Mouse (Mus musculus): ENCODE measurements around the gene Cela2a. TPM values are rescaled to one million over a fixed set of nuclear protein-coding genes. Genes with fewer than 3 reads are reported as not detected.
"Not testable (repeated sequence)": the region's sequence is repeated elsewhere in the genome, so short reads cannot be mapped to it uniquely, and the experiment has no call there.

Cela2a gene
- polyA plus RNA-seq, 1 experiment from 2014 or later: not detected

- no peaks in the 10 kb centered on the region for H3K9me3 ChIP-seq
- H3K9ac ChIP-seq: no peak overlapping the region
- ATAC-seq (ENCODE audit: low FRiP score, low read depth): no peak
- no peak overlapping the region for H3K27ac ChIP-seq
- peaks cover 85% of the 10 kb centered on the region for H3K36me3 ChIP-seq
- H3K4me1 ChIP-seq: no peaks in the 10 kb centered on the region
- H3K27me3 ChIP-seq (replicated peaks): no peaks in the 10 kb centered on the region
- no peak overlapping the region for H3K4me2 ChIP-seq (replicated peaks)
- WGBS: 91% methylated on average over 8 of the region's 8 CpGs
- no peak overlapping the region for H3K4me3 ChIP-seq
These were observed 46.1 kb downstream of the Cela2a start for GRCm38 (mm10) chr4:141779828-141780227.

DNA sequence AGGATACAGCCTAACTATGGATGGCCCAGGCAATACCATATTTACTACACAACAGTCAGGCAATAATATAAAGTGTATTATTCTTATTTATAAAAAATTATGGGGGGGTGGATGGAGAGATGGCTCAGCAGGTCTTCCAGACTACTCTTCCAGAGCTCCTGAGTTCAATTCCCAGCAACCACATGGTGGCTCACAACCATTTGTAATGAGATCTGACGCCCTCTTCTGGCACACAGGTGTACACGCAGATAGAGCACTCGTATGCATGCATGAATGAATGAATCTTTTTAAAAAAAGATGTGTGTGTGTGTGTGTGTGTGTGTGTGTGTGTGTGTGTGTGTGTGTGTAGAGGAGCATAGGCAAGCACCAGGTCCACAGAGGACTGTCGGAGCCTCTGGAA lies 52.9 kb downstream of the Cela2a start:
- H3K27ac ChIP-seq; ATAC-seq (ENCODE audit: low FRiP score, low read depth); H3K4me2 ChIP-seq (replicated peaks); H3K27me3 ChIP-seq (replicated peaks); H3K4me3 ChIP-seq; H3K4me1 ChIP-seq; H3K9ac ChIP-seq; H3K9me3 ChIP-seq: not testable (repeated sequence)
- H3K36me3 ChIP-seq: peaks cover 83% of the 10 kb centered on the region
- 83% methylated on average over 4 of the region's 4 CpGs for WGBS

- Histone ChIP-seq H3K4me1 (no peaks in the 10 kb centered on the region), H3K9ac (no peak overlapping the region), H3K27me3 (replicated peaks) (no peaks in the 10 kb centered on the region), H3K27ac (no peak overlapping the region), H3K36me3 (peaks cover 93% of the 10 kb centered on the region), H3K4me2 (replicated peaks) (no peak overlapping the region), H3K9me3 (no peaks in the 10 kb centered on the region), H3K4me3 (no peak overlapping the region)
- 90% methylated on average over 8 of the region's 8 CpGs for WGBS
- no peak for ATAC-seq (ENCODE audit: low FRiP score, low read depth)
These were observed 54.1 kb downstream of the Cela2a start for GRCm38 (mm10) chr4:141771823-141772222.

DNA sequence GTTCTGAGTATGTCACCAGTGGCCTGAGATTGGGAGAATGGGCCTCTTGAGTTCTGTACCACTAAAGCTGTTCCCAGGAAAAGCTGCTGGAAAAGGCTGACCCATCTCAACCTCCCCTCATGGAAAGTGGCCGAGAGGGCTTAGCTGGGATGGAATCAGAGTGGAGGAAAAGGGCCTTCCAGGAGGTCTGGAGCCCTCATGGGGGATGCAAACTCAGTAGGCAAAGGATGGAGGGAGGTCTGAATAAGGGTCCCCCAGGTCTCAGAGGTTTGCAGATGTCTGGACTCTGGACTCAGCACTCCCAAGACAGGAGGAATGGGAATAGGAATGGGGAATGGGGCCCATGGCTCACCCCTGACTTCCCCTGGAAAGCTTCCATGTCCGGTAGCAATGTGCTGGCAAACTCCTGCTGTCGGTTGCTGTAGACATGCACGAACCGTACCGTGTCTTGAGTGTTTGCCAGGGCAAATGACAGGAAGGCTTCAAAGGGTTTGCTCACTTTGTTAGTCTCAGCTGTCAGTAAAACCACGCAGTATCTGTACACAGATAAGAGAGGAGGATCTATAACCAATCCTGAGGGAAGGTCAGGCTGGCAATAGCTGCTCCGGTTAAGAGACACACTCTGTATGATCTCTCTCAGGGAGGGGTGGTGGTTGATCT lies 56.3 kb downstream of the Cela2a start:
- H3K4me3 ChIP-seq: no peak overlapping the region
- H3K36me3 ChIP-seq: peaks cover 91% of the 10 kb centered on the region
- H3K4me2 ChIP-seq (replicated peaks): no peak overlapping the region
- no peak for ATAC-seq (ENCODE audit: low FRiP score, low read depth)
- no peaks in the 10 kb centered on the region for H3K4me1 ChIP-seq
- no peak overlapping the region for H3K9ac ChIP-seq
- WGBS: 94% methylated on average over 8 of the region's 8 CpGs
- no peaks in the 10 kb centered on the region for H3K9me3 ChIP-seq
- no peaks in the 10 kb centered on the region for H3K27me3 ChIP-seq (replicated peaks)
- no peak overlapping the region for H3K27ac ChIP-seq

DNA sequence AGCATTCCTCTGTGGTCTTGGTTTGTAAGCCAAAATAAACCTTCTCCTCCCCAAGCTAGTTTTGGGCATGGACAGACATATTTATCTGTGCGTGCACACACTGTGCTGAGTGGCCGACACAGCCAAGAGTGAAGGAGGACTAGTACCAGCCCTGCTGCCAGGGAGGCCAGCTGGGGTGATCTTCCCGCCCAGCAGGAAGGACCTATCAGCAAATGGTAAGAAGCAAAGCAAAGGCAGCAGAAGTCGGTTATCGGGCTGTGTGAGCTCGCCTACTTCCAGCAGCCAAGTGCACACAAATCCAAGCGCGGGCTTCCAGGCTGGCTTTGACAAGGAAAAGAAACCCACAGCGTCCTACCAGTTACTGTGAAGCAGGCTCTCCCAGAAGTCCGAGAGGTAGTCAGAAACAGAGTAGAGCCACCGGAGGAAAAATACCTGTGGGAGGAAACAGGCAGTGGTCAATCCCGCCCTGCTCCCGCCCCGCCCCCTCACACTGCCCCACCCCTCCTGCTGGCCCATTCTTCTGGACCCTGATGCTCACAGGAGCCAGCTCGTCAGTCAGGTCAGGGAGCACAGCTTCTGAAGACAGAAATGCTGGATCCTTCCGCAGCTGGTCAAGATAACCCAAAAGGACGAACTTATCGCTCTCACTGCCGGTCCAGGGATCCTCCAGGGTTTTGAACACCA lies 58.5 kb downstream of the Cela2a start:
- H3K4me1 ChIP-seq: no peaks in the 10 kb centered on the region
- WGBS: 76% methylated on average over 19 of the region's 19 CpGs
- no peak overlapping the region for H3K9ac ChIP-seq
- no peak overlapping the region for H3K4me3 ChIP-seq
- H3K27me3 ChIP-seq (replicated peaks): no peaks in the 10 kb centered on the region
- no peak overlapping the region for H3K27ac ChIP-seq
- no peak overlapping the region for H3K4me2 ChIP-seq (replicated peaks)
- ATAC-seq (ENCODE audit: low FRiP score, low read depth): no peak
- H3K36me3 ChIP-seq: peaks cover 91% of the 10 kb centered on the region
- no peaks in the 10 kb centered on the region for H3K9me3 ChIP-seq

DNA sequence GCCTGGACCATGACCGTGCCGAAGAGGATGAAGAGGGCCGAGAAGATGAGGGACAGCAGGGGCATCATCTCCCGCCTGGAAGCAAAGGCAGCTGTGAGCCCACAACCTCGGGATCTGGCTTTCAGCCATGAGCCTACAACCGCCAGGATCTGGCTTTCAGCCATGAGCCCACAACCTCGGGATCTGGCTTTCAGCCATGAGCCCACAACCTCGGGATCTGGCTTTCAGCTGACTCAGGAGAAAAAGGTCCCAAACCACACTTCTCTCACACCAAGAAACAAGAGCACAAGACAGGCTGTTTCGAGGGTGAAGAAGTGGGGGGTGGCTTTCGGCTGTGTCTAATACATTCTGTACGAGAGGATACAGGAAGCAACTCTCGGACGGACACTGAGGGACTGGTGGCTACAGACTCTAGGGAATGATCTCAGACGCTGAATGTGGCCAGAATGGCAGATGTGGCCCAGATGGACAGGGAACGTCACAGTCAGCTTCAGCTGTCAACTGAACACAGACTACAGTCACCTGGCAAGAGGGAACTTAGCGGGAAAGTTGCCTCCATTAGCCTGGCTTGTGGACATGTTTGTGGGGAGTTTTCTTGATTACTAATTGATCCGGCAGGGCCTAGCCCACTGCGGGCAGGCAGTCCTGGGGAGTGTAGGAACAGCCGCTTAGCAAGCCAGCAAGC lies 59.1 kb downstream of the Cela2a start:
- Histone ChIP-seq H3K9me3 (no peaks in the 10 kb centered on the region), H3K4me1 (no peaks in the 10 kb centered on the region), H3K27ac (no peak overlapping the region), H3K36me3 (peaks cover 92% of the 10 kb centered on the region), H3K27me3 (replicated peaks) (no peaks in the 10 kb centered on the region), H3K9ac (no peak overlapping the region), H3K4me3 (no peak overlapping the region), H3K4me2 (replicated peaks) (no peak overlapping the region)
- WGBS: 78% methylated on average over 19 of the region's 19 CpGs
- ATAC-seq (ENCODE audit: low FRiP score, low read depth): 0 out of 2 replicates have a peak, but pooled peaks have one; percentile 41

DNA sequence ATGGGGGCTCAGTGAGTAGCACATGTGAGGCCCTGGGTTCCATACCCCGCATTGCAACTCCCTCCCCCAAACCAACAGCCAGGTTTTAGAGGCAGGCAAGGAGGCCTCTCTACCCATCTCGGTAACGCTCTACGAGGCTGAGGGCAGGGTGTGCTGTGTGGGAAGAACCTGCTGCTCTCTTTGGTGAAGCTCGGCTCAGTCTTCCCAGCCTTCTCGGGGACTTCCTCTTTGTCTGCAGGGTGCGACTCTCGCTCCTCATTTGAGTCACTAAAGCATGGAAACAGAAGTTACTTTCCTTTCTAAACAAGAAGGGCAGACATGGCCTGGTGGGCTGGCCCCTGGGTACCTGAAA lies 59.7 kb downstream of the Cela2a start:
- WGBS: 87% methylated on average over 8 of the region's 8 CpGs
- H3K36me3 ChIP-seq: peaks cover 89% of the 10 kb centered on the region
- H3K4me1 ChIP-seq: no peaks in the 10 kb centered on the region
- H3K27me3 ChIP-seq (replicated peaks): no peaks in the 10 kb centered on the region
- no peak overlapping the region for H3K27ac ChIP-seq
- no peak for ATAC-seq (ENCODE audit: low FRiP score, low read depth)
- H3K9me3 ChIP-seq: no peaks in the 10 kb centered on the region
- H3K4me2 ChIP-seq (replicated peaks): no peak overlapping the region
- H3K4me3 ChIP-seq: no peak overlapping the region
- no peak overlapping the region for H3K9ac ChIP-seq

DNA sequence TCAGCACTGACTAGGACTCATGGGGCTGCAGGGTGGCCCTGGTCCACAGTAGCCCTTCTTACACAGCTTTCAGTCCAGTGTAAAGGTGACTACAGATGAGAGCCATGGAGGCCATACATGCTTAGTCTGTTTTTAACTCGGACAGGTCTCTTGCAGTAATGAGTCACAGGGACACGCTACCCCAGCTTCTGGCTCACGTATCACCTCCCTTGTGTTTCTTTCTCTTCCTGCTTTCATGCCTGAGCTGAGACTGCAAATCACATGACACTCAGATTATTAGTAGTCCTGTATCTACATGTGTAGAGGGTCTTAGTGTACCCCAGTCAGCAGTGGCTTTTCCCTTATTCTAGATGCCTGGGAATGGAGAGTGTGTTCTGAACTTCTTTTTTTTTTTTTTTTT lies 61.0 kb downstream of the Cela2a start:
- no peaks in the 10 kb centered on the region for H3K9me3 ChIP-seq
- no peak overlapping the region for H3K27ac ChIP-seq
- no peaks in the 10 kb centered on the region for H3K27me3 ChIP-seq (replicated peaks)
- WGBS: 96% methylated on average over 3 of the region's 3 CpGs
- H3K4me3 ChIP-seq: no peak overlapping the region
- H3K9ac ChIP-seq: no peak overlapping the region
- no peaks in the 10 kb centered on the region for H3K4me1 ChIP-seq
- no peak for ATAC-seq (ENCODE audit: low FRiP score, low read depth)
- peaks cover 78% of the 10 kb centered on the region for H3K36me3 ChIP-seq
- no peak overlapping the region for H3K4me2 ChIP-seq (replicated peaks)

Other genes with a start within 250 kb of the Cela2a start
- 30.6 and 37.0 TPM in 2 replicates for gene Fblim1, start 220.1 kb downstream of the Cela2a start, polyA plus RNA-seq (2016; fragmentation: Nextera tagmentation; extraction: Ambion mirVana)
- gene Tmem82, start 207.5 kb downstream of the Cela2a start, polyA plus RNA-seq (2016; fragmentation: Nextera tagmentation; extraction: Ambion mirVana): 0.26 and 0.43 TPM in 2 replicates
- not detected in 2 replicates for gene Slc25a34, start 202.3 kb downstream of the Cela2a start, polyA plus RNA-seq (2016; fragmentation: Nextera tagmentation; extraction: Ambion mirVana)
- 7.4 TPM in 2 replicates for gene Plekhm2, start 161.3 kb downstream of the Cela2a start, polyA plus RNA-seq (2016; fragmentation: Nextera tagmentation; extraction: Ambion mirVana)
- 1.2 TPM in 1 of 2 replicates, not detected in the other for gene Rsc1a1, start 140.6 kb downstream of the Cela2a start, polyA plus RNA-seq (2016; fragmentation: Nextera tagmentation; extraction: Ambion mirVana)
- 24.8 and 25.6 TPM in 2 replicates for gene Ddi2, start 102.7 kb downstream of the Cela2a start, polyA plus RNA-seq (2016; fragmentation: Nextera tagmentation; extraction: Ambion mirVana)
- gene Agmat, start 79.5 kb downstream of the Cela2a start, polyA plus RNA-seq (2016; fragmentation: Nextera tagmentation; extraction: Ambion mirVana): not detected in 2 replicates
- 5.5 and 7.3 TPM in 2 replicates for gene Dnajc16, start 35.2 kb downstream of the Cela2a start, polyA plus RNA-seq (2016; fragmentation: Nextera tagmentation; extraction: Ambion mirVana)
- 23.1 and 23.9 TPM in 2 replicates for gene Casp9, start 32.5 kb downstream of the Cela2a start, polyA plus RNA-seq (2016; fragmentation: Nextera tagmentation; extraction: Ambion mirVana)
- gene Ctrc, start 20.2 kb upstream of the Cela2a start, polyA plus RNA-seq (2016; fragmentation: Nextera tagmentation; extraction: Ambion mirVana): not detected in 2 replicates
- 75.9 and 79.1 TPM in 2 replicates for gene Efhd2, start 48.8 kb upstream of the Cela2a start, polyA plus RNA-seq (2016; fragmentation: Nextera tagmentation; extraction: Ambion mirVana)
- 2.9 and 4.1 TPM in 2 replicates for gene Fhad1, start 188.9 kb upstream of the Cela2a start, polyA plus RNA-seq (2016; fragmentation: Nextera tagmentation; extraction: Ambion mirVana)